Comparison of ENCODE assay signal across 8 mouse cellular contexts in the genomic region with DNA sequence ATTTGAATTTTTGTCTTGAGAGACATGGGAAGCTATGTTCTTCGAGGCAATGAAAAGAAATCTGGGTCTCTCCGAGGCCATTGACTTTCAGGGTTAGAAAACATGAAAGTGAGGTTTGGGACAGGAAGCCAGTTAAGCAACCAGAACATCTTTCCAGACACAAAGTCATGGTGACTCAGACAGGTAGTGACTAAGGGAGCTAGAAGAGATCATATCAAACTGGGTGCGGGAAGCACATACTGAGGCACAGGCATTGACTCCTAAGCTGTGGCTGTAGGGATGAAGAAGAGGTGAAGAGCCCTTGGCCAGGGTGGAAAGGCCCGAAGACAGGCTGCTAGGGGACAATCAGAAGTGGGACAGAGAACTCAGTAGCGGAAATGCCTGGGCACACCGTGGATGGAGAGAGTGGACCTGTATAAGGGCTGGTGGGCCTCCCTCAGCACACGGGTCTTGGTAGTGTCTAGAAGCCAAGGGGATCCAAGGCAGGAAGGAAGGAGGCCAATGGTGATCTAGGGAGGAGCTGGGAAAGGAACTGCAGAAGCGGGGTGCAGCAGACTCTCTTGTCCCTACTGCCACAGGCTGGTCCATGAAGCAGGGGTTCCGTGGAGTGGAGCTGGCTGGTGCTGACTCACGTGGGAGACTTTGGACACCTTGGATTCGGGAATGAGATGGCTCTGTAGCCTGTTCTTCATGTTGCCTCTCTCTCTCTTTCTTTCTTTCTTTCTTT. TPM values are rescaled to one million over a fixed set of nuclear protein-coding genes. Genes with fewer than 3 reads are reported as not detected.
DNase-seq lines count a peak whose midpoint lies in the region; ATAC-seq lines count a peak whose summit lies in the region.

No protein-coding gene starts in this region.

- no peaks in the 10 kb centered on the region for H3K27me3 ChIP-seq in heart, embryonic 15.5 days
- H3K27me3 ChIP-seq in hindbrain, embryonic 11.5 days (ENCODE audit: control insufficient read depth, insufficient read depth, low read length), result no peaks in the 10 kb centered on the region
- H3K27me3 ChIP-seq in midbrain, embryonic 10.5 days (ENCODE audit: low read depth, poor library complexity, severe bottlenecking), result no peaks in the 10 kb centered on the region

- intact Hi-C loops in heart, postnatal 10 days (cut with DNase I), result no loop called here
- intact Hi-C loops in left cerebral cortex, postnatal 4 days (cut with DNase I), result no loop called here

- peaks cover under 1% of the 10 kb centered on the region; the same call in 1 of the 2 replicates for H3K36me3 ChIP-seq in heart, embryonic 15.5 days
- H3K36me3 ChIP-seq in hindbrain, embryonic 11.5 days (ENCODE audit: control insufficient read depth, insufficient read depth, low read length), result no peaks in the 10 kb centered on the region
- peaks cover 18% of the 10 kb centered on the region for H3K36me3 ChIP-seq in midbrain, embryonic 10.5 days

- ATAC-seq in heart, embryonic 15.5 days (replicated peaks; ENCODE audit: insufficient number of reproducible peaks, insufficient read depth, low FRiP score, low read depth), result no peak
- ATAC-seq in hindbrain, embryonic 11.5 days (ENCODE audit: low FRiP score), result no peak

- H3K9me3 ChIP-seq in heart, embryonic 15.5 days (replicated peaks), result no peaks in the 10 kb centered on the region
- H3K9me3 ChIP-seq in hindbrain, embryonic 11.5 days (ENCODE audit: control insufficient read depth, low read length), result no peaks in the 10 kb centered on the region
- peaks cover under 1% of the 10 kb centered on the region; the same call in 1 of the 2 replicates for H3K9me3 ChIP-seq in midbrain, embryonic 10.5 days (replicated peaks)

- H3K4me3 ChIP-seq in heart, embryonic 15.5 days, result peak overlapping the region; percentile 99
- H3K4me3 ChIP-seq in hindbrain, embryonic 11.5 days (ENCODE audit: low read depth, low read length), result peak overlapping the region; percentile 97
- peak overlapping the region; percentile 81 for H3K4me3 ChIP-seq in midbrain, embryonic 10.5 days

- H3K4me2 ChIP-seq in heart, embryonic 15.5 days, result peak overlapping the region; percentile 74
- H3K4me2 ChIP-seq in hindbrain, embryonic 11.5 days (replicated peaks; ENCODE audit: low read depth, low read length), result peak overlapping the region; percentile 77

- 78% methylated on average over 11 of the region's 11 CpGs for WGBS in heart, embryonic 15.5 days
- WGBS in hindbrain, embryonic 11.5 days, result 88% methylated on average over 11 of the region's 11 CpGs
- WGBS in midbrain, embryonic 10.5 days, result 88% methylated on average over 11 of the region's 11 CpGs

- no peak overlapping the region for H3K27ac ChIP-seq in heart, embryonic 15.5 days
- H3K27ac ChIP-seq in hindbrain, embryonic 11.5 days (ENCODE audit: low read depth, low read length), result no peak overlapping the region
- peak overlapping the region; percentile 99; the same call in 1 of the 2 replicates for H3K27ac ChIP-seq in midbrain, embryonic 10.5 days (replicated peaks)

- peak overlapping the region; percentile 99 for H3K9ac ChIP-seq in heart, embryonic 15.5 days
- H3K9ac ChIP-seq in hindbrain, embryonic 11.5 days (ENCODE audit: low read depth, low read length), result no peak overlapping the region; the same call in 1 of the 2 replicates

- peaks cover 24% of the 10 kb centered on the region for H3K4me1 ChIP-seq in heart, embryonic 15.5 days (replicated peaks)
- peaks cover 4% of the 10 kb centered on the region; the same call in 1 of the 2 replicates for H3K4me1 ChIP-seq in hindbrain, embryonic 11.5 days (replicated peaks; ENCODE audit: control insufficient read depth, insufficient read depth, low read length)
- peaks cover 59% of the 10 kb centered on the region for H3K4me1 ChIP-seq in midbrain, embryonic 10.5 days

- DNase-seq in heart, postnatal 10 days, result no peak
- DNase-seq in Muller cell, postnatal 12 days (ENCODE audit: inconsistent ontology term), result peak; percentile 31
- DNase-seq in hindbrain, embryonic 11.5 days (ENCODE audit: low spot score), result no peak
- no peak for DNase-seq in midbrain, embryonic 10.5 days (ENCODE audit: low spot score)
- no peak for DNase-seq in left cerebral cortex, postnatal 4 days
- no peak for DNase-seq in spleen, postnatal 4 days (ENCODE audit: low spot score in 2 of 2)
- DNase-seq in ovary, adult 18-20 months (ENCODE audit: low spot score), result no peak

RNA-seq across cellular contexts. Expression of a gene that starts 3.7 kb away (rescaled TPM):
- 32.5 and 35.7 TPM in 2 replicates for polyA plus RNA-seq in heart, embryonic 15.5 days (2015; fragmentation: Nextera tagmentation; extraction: Ambion mirVana)
- 10 to 100 TPM; 61.1 to 63.8 TPM for total RNA-seq in heart, postnatal 10 days (2021)
- 117 and 118 TPM in 2 replicates for polyA plus RNA-seq in hindbrain, embryonic 11.5 days (2014; fragmentation: Nextera tagmentation; extraction: Ambion mirVana)
- 76.4 and 103 TPM in 2 replicates for polyA plus RNA-seq in midbrain, embryonic 10.5 days (2016; fragmentation: Nextera tagmentation; extraction: Ambion mirVana)
- 100 to 1,000 TPM; 161 to 182 TPM for total RNA-seq in left cerebral cortex, postnatal 4 days (2021)

RNA-seq across cellular contexts. Expression of a gene that starts 7.5 kb away (rescaled TPM):
- polyA plus RNA-seq in heart, embryonic 15.5 days (2015; fragmentation: Nextera tagmentation; extraction: Ambion mirVana), result 54.1 and 117 TPM in 2 replicates
- 1 to 10 TPM; 3.9 to 6.4 TPM for total RNA-seq in heart, postnatal 10 days (2021)
- polyA plus RNA-seq in hindbrain, embryonic 11.5 days (2014; fragmentation: Nextera tagmentation; extraction: Ambion mirVana), result 1,515 and 1,745 TPM in 2 replicates
- polyA plus RNA-seq in midbrain, embryonic 10.5 days (2016; fragmentation: Nextera tagmentation; extraction: Ambion mirVana), result 1,354 and 2,071 TPM in 2 replicates
- 1,000 to 10,000 TPM; 1,316 to 1,920 TPM for total RNA-seq in left cerebral cortex, postnatal 4 days (2021)

Comparison
In these comparisons a context has a peak if more than half of its experiments do, and no peak if none do; other contexts are left out.
1. RNA of a gene that starts 7.5 kb away (polyA plus RNA-seq): 1,515 to 1,745 TPM in hindbrain, embryonic 11.5 days and 1,354 to 2,071 TPM in midbrain, embryonic 10.5 days; 54.1 to 117 TPM in heart, embryonic 15.5 days; every median in the first group is over 10 times any median in the second.
2. Peak in every context shown above with its lines, with median percentiles within 50 percentile points of each other: H3K4me3 ChIP-seq.